Mouse (Mus musculus) lung, postnatal 0 days (tissue): ENCODE measurements around the gene Ppp6r2. TPM values are rescaled to one million over a fixed set of nuclear protein-coding genes. Genes with fewer than 3 reads are reported as not detected.

Source experiments
- ATAC-seq: fragments of 200-750 bp; cut with Nextera tagmentation; 2 replicates; pipeline ENCODE4 v1.8.0; 2017; ENCODE audit warnings: moderate library complexity
- DNase-seq: peaks from one replicate; pipeline ENCODE4 v3.0.0-alpha.2; 2016; ENCODE audit warnings: low spot score
- H3K27ac ChIP-seq: fragments of 300-500 bp; sonication (generic); 2 replicates; pipeline ENCODE4 v1.5.1; 2014; ENCODE audit warnings: antibody characterized with exemption, mild to moderate bottlenecking, low read length, mixed read lengths
- H3K27me3 ChIP-seq: fragments of 300-500 bp; sonication (generic); replicated peaks from 2 replicates; pipeline ENCODE4 v1.6.1; 2014; ENCODE audit warnings: low read length, mixed read lengths; ENCODE audit not compliant: insufficient read depth
- H3K36me3 ChIP-seq: fragments of 300-500 bp; sonication (generic); 2 replicates; pipeline ENCODE4 v1.6.1; 2014; ENCODE audit warnings: low read length, mixed read lengths; ENCODE audit not compliant: insufficient read depth
- H3K4me1 ChIP-seq: fragments of 300-500 bp; sonication (generic); 2 replicates; pipeline ENCODE4 v1.6.1; 2014; ENCODE audit warnings: antibody characterized with exemption, low read depth, low read length, mixed read lengths; ENCODE audit not compliant: insufficient read depth
- H3K4me2 ChIP-seq: fragments of 300-500 bp; sonication (generic); replicated peaks from 2 replicates; pipeline ENCODE4 v1.6.1; 2014; ENCODE audit warnings: low read depth, mild to moderate bottlenecking, low read length, moderate library complexity, mixed read lengths
- H3K4me3 ChIP-seq: fragments of 300-500 bp; sonication (generic); 2 replicates; pipeline ENCODE4 v1.5.1; 2014; ENCODE audit warnings: low read depth, low read length
- H3K9ac ChIP-seq: fragments of 300-500 bp; sonication (generic); replicated peaks from 2 replicates; pipeline ENCODE4 v1.6.1; 2014; ENCODE audit warnings: low read depth, mild to moderate bottlenecking
- H3K9me3 ChIP-seq: fragments of 300-500 bp; sonication (generic); 2 replicates; pipeline ENCODE4 v1.6.1; 2016; ENCODE audit warnings: low read length, mixed read lengths
- CTCF ChIP-seq: IDR thresholded peaks from 2 replicates; pipeline ENCODE4 v1.5.1; 2016; ENCODE audit warnings: antibody characterized with exemption, mild to moderate bottlenecking
- EP300 ChIP-seq: IDR thresholded peaks from 2 replicates; pipeline ENCODE4 v1.6.1; 2016; ENCODE audit warnings: antibody characterized with exemption, mild to moderate bottlenecking, control low read depth
- WGBS: fragments of 180-500 bp; shearing (Covaris S2); extraction: QIAGEN DNeasy Blood & Tissue Kit; methylation state at CpG from one replicate; pipeline ENCODE4 v1.1.7; 2014; 5-methylcytosine and 5-hydroxymethylcytosine counted together
- polyA plus RNA-seq: library from polyadenylated mRNA; unstranded; fragments of >200 nt; fragmentation: Nextera tagmentation; extraction: Ambion mirVana; gene quantifications from 2 replicates; pipeline ENCODE4 v1.2.1, GENCODE M21; 2015

The Ppp6r2 gene
- polyA plus RNA-seq, 1 experiment from 2014 or later = 22.7 TPM

GRCm38 (mm10) chr15:89307461-89307860 lies 96.1 kb downstream of the Ppp6r2 start:
- H3K36me3 ChIP-seq = peaks cover 25% of the 10 kb centered on the region; the same call in 1 of the 2 replicates
- no peaks in the 10 kb centered on the region for H3K27me3 ChIP-seq
- H3K9ac ChIP-seq = no peak overlapping the region
- TF ChIP-seq EP300 (no peak), CTCF (no peak)
- no peak for DNase-seq
- H3K4me3 ChIP-seq = no peak overlapping the region
- H3K4me1 ChIP-seq = no peaks in the 10 kb centered on the region
- no peaks in the 10 kb centered on the region for H3K9me3 ChIP-seq
- H3K27ac ChIP-seq = no peak overlapping the region
- no peak overlapping the region for H3K4me2 ChIP-seq
- no peak for ATAC-seq
- WGBS = 89% methylated on average over 13 of the region's 13 CpGs

- no peak overlapping the region for H3K4me2 ChIP-seq
- no peak overlapping the region for H3K4me3 ChIP-seq
- 80% methylated on average over 7 of the region's 7 CpGs for WGBS
- no peak for ATAC-seq
- no peaks in the 10 kb centered on the region for H3K27me3 ChIP-seq
- no peaks in the 10 kb centered on the region for H3K4me1 ChIP-seq
- H3K36me3 ChIP-seq = peaks cover 18% of the 10 kb centered on the region; the same call in 1 of the 2 replicates
- H3K9ac ChIP-seq = no peak overlapping the region
- no peak for DNase-seq
- TF ChIP-seq CTCF (no peak), EP300 (no peak)
- no peaks in the 10 kb centered on the region for H3K9me3 ChIP-seq
- no peak overlapping the region for H3K27ac ChIP-seq
These were observed 97.2 kb downstream of the Ppp6r2 start for GRCm38 (mm10) chr15:89308406-89309139.

GRCm38 (mm10) chr15:89309962-89310498 lies 98.7 kb downstream of the Ppp6r2 start:
- H3K4me1 ChIP-seq = peaks cover 9% of the 10 kb centered on the region; the same call in 1 of the 2 replicates
- 60% methylated on average over 5 of the region's 6 CpGs for WGBS
- H3K27ac ChIP-seq = no peak overlapping the region
- DNase-seq (no peak), ATAC-seq (no peak)
- H3K4me2 ChIP-seq = no peak overlapping the region
- no peaks in the 10 kb centered on the region for H3K27me3 ChIP-seq
- H3K9ac ChIP-seq = no peak overlapping the region
- TF ChIP-seq CTCF = no peak
- TF ChIP-seq EP300 = no peak
- no peak overlapping the region for H3K4me3 ChIP-seq
- H3K9me3 ChIP-seq = no peaks in the 10 kb centered on the region
- H3K36me3 ChIP-seq = peaks cover 9% of the 10 kb centered on the region; the same call in 1 of the 2 replicates

- H3K4me3 ChIP-seq = no peak overlapping the region
- no peaks in the 10 kb centered on the region for H3K36me3 ChIP-seq
- H3K27ac ChIP-seq = no peak overlapping the region
- H3K9me3 ChIP-seq = no peaks in the 10 kb centered on the region
- TF ChIP-seq EP300 = no peak
- DNase-seq (no peak), ATAC-seq (no peak)
- peaks cover 9% of the 10 kb centered on the region; the same call in 1 of the 2 replicates for H3K4me1 ChIP-seq
- no peak overlapping the region for H3K4me2 ChIP-seq
- no peak overlapping the region; the same call in 1 of the 2 replicates for H3K9ac ChIP-seq
- 71% methylated on average over 4 of the region's 4 CpGs for WGBS
- H3K27me3 ChIP-seq = no peaks in the 10 kb centered on the region
These were observed 102.0 kb downstream of the Ppp6r2 start for GRCm38 (mm10) chr15:89313359-89313758.

GRCm38 (mm10) chr15:89314107-89314506 lies 102.8 kb downstream of the Ppp6r2 start:
- Histone ChIP-seq H3K36me3 (no peaks in the 10 kb centered on the region), H3K4me1 (peaks cover 9% of the 10 kb centered on the region; the same call in 1 of the 2 replicates), H3K9me3 (no peaks in the 10 kb centered on the region), H3K4me2 (peak overlapping the region; percentile 94), H3K4me3 (peak overlapping the region; percentile 94), H3K9ac (peak overlapping the region; percentile 89), H3K27ac (no peak overlapping the region), H3K27me3 (no peaks in the 10 kb centered on the region)
- ATAC-seq = no peak
- WGBS = 29% methylated on average over 3 of the region's 3 CpGs
- no peak for DNase-seq
- TF ChIP-seq CTCF (no peak), EP300 (no peak)

- H3K4me3 ChIP-seq = peak overlapping the region; percentile 94
- ATAC-seq = peak; percentile 5
- H3K27ac ChIP-seq = peak overlapping the region; percentile 62
- H3K27me3 ChIP-seq = no peaks in the 10 kb centered on the region
- peaks cover 9% of the 10 kb centered on the region; the same call in 1 of the 2 replicates for H3K4me1 ChIP-seq
- WGBS = 1% methylated on average over 49 of the region's 58 CpGs
- H3K4me2 ChIP-seq = peak overlapping the region; percentile 94
- H3K9me3 ChIP-seq = no peaks in the 10 kb centered on the region
- peak; percentile 46 for TF ChIP-seq CTCF
- TF ChIP-seq EP300 = no peak
- peak overlapping the region; percentile 89 for H3K9ac ChIP-seq
- no peaks in the 10 kb centered on the region for H3K36me3 ChIP-seq
- peak; percentile 47 for DNase-seq
These were observed 103.3 kb downstream of the Ppp6r2 start for GRCm38 (mm10) chr15:89314511-89315189.
